Mouse (Mus musculus) embryonic fibroblast, embryonic 13.5 days (primary cell): ENCODE measurements at regions not wholly inside any gene's neighbourhood (a gene's known extent, or its start where the extent isn't known, plus 50 kb on each side); places are given as distances from the start of the nearest gene placed in this dataset.

Experiments
- H3K27ac ChIP-seq: 2 replicates; pipeline ENCODE4 v1.5.1; 2012; ENCODE audit warnings: low read length, control low read depth, inconsistent platforms; ENCODE audit not compliant: insufficient read depth
- H3K4me1 ChIP-seq: 2 replicates; pipeline ENCODE4 v1.6.1; 2011; ENCODE audit warnings: low read length; ENCODE audit not compliant: control insufficient read depth, insufficient read depth
- H3K4me3 ChIP-seq: 2 replicates; pipeline ENCODE4 v1.5.1; 2011; ENCODE audit warnings: mild to moderate bottlenecking, control low read depth, low read length; ENCODE audit not compliant: insufficient read depth
- CTCF ChIP-seq: IDR thresholded peaks from 2 replicates; pipeline ENCODE4 v1.5.1; 2011; ENCODE audit warnings: mild to moderate bottlenecking, control low read depth, low read length, moderate library complexity, borderline replicate concordance; ENCODE audit not compliant: insufficient read depth
- POLR2A ChIP-seq: IDR thresholded peaks from 2 replicates; pipeline ENCODE4 v1.6.1; 2011; ENCODE audit warnings: low read depth, mild to moderate bottlenecking, control low read depth, low read length, moderate library complexity

DNA sequence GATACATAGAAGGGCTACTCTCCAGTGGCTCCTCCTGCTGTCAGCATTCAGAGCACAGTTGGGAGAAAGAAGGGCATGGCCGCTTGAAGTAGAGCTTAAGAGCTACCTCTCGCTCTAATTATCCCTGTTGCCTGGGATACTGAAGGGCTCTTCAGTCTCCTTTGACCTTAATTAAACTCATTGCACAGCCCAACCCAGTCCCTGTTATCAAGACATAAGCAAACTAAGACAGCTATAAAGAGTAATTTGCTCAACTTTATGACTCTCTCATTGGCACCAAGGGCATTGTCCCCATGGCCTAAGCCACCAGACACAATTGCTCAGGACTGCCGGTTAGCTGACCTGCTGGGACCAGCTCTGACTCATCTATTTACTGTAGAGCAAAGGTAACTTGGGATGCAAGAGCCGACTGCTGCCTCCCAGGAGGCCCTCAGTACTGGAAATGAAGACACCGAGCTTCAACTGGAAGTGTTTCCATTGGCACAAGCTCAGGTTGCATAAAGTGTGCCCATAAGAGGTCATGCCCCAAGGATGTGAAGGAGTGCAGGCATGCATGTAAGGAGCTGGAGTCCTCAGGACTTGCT, 219.3 kb upstream of the Ccdc122 start:
- Histone ChIP-seq H3K4me1 (no peaks in the 10 kb centered on the region), H3K4me3 (no peak overlapping the region), H3K27ac (no peak overlapping the region)
- TF ChIP-seq CTCF (no peak), POLR2A (no peak)

DNA sequence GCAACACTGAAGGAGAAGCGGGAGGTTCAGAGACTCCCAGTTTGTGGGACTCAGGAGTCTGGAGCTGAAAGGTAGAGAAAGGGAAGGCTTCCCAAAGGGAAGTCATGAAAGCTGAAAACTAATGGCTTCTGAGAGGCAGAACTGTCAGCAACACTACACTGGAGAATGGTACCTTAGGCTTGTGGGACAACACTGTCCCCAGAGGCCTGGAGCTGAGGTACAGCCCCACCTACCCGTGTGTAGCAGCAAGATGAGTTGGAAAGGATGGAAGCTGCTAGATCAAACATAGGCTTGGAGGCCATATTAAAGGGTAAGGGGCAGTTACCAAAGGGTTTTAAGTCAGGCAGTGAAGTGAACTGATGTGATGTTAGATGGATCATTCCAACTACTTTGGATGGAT, 219.9 kb upstream of the Ccdc122 start:
- Histone ChIP-seq H3K4me1 (no peaks in the 10 kb centered on the region), H3K27ac (no peak overlapping the region), H3K4me3 (no peak overlapping the region)
- no peak for TF ChIP-seq POLR2A
- no peak for TF ChIP-seq CTCF

DNA sequence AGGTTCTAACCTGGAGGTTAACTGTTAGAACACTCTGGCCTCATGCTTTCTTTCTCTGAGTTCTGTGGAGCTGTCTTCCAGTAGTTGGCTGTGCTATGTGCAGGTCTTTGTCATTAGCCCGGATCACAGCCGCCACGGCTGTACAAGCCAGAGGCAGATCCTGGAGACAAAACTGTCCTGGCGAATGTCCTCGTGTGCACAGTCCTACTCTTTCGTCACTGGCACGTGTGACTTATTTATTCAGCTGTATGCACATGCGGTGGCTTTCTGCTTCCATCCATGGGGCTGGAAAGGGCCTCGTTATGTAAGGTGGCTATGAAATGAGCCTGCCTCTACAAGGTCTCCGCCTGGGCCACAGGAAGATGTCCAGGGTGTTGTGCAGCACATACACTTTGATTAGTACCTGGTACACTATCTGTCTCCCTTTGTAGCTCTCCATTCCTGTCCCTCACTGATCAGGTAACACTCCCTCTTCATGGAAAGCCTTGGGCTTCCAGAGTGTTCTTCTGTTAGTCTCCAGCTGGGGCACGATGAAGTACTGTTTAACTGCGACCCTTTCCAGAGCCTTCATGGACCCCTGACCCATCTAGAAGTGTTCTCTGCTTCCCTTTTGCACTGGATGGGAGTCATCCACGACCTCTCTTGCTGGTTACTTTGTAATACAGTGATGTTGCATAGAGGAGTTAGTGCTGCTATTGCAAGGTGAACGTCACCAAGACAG, 224.3 kb upstream of the Ccdc122 start:
- TF ChIP-seq POLR2A (no peak), CTCF (no peak)
- peaks cover 3% of the 10 kb centered on the region; the same call in 1 of the 2 replicates for H3K4me1 ChIP-seq
- no peak overlapping the region for H3K27ac ChIP-seq
- H3K4me3 ChIP-seq = no peak overlapping the region

DNA sequence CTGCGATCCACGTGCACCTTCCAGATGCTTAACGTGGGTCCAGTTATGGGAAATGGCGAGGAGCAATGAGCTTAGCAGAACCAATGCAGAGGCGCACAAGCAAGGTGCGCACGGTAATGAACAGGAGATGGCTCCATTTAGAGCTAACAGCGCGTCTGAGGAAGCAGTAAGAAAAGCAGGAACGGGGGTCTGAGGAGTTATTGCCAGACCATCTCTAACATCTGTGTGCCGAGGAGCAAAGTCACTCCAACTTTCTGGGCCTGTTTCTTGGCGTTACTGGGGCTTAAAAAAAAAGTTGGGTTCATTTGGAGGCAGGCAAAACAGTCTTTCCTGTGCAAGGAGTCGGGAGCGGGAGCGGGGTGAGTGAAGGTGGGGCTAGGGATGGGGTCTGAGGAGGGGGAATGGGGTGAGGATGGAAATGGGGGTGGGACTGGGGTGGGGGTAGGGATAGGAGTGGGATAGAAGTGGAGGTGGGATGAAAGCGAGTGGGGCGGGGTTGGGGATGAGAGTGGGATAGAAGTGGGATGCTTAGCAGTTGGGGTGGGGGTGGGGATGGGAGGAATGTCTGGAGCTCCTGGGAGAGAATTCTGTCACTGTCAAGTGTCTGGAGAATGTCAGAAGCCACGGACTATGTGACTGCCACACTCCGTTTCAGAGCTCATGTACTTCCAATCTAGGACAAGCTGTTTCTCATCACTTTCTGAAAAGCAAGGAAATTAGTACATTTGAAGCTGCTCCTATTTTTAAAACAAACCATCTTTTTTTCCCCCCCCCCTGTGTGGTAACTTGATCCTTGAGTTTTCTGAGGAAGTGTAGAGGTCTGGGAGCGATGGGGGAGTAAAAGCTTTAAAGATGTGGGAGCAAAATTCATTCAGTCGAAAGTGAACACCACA, 225.6 kb upstream of the Ccdc122 start:
- Histone ChIP-seq H3K4me3 (no peak overlapping the region), H3K4me1 (peaks cover 3% of the 10 kb centered on the region; the same call in 1 of the 2 replicates), H3K27ac (no peak overlapping the region)
- TF ChIP-seq POLR2A (no peak), CTCF (no peak)

- no peak for TF ChIP-seq POLR2A
- no peak for TF ChIP-seq CTCF
- H3K27ac ChIP-seq = no peak overlapping the region
- H3K4me3 ChIP-seq = no peak overlapping the region
- H3K4me1 ChIP-seq = peaks cover 3% of the 10 kb centered on the region; the same call in 1 of the 2 replicates
Measured at GRCm38 (mm10) chr14:76810041-76810440, 226.5 kb upstream of the Ccdc122 start.

DNA sequence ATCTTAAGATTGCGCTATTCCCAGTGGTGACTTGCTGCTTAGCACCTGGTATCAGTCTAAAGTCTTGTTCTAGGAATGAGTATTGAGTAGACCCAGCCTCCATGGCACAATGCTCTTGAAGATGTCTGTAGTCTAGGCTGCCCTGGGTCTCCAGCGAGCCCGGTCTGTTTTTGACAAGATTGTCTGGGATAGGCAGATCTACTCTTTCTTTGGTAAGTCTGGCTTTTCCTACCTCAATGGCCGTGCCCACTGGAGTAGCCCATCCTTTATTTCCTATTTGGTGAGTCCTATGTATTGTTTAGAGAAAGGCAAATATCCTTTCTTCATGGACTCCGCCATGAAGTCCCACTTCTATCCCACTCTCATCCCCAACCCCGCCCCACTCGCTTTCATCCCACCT, 227.2 kb upstream of the Ccdc122 start:
- H3K4me1 ChIP-seq = peaks cover 3% of the 10 kb centered on the region; the same call in 1 of the 2 replicates
- TF ChIP-seq POLR2A = no peak
- no peak for TF ChIP-seq CTCF
- no peak overlapping the region for H3K4me3 ChIP-seq
- H3K27ac ChIP-seq = no peak overlapping the region

- Histone ChIP-seq H3K4me3 (no peak overlapping the region), H3K27ac (no peak overlapping the region), H3K4me1 (no peaks in the 10 kb centered on the region)
- TF ChIP-seq POLR2A (no peak), CTCF (no peak)
Measured at GRCm38 (mm10) chr14:76805151-76805785, 231.3 kb upstream of the Ccdc122 start.

DNA sequence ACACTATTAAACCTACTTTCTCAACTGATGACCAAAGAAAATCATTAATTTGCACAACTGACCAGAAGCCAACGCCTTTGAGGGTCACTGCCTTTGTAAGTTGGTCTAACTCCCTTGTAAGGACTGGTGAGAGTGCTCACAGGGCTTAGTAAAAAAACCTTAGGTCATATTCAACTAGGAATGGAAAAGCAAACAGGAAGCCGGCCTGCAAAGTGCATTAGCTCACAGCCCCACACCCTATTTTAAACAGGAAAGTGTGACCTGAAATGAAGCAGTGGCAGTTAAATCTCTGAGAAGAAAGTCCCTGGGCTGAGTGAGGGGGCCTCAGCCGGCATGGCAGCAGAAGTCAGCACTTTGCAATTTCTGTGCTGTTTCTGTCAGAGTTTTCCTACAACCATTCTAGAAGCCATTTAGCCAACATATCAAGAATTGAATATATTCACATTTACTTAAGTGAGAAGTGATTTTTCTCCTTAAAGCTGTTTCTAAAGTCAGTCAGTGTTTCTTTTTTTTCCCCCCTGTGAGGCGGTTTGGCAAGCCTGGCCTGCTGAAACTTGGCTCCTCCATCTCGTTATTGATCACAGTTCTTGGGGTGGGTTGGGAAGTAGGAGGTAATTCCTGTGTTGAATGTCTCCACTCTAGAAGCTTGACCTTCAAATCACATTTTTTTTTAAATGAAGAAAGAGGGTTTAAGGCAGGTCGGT, 232.0 kb upstream of the Ccdc122 start:
- Histone ChIP-seq H3K4me1 (no peaks in the 10 kb centered on the region), H3K27ac (no peak overlapping the region), H3K4me3 (no peak overlapping the region)
- no peak for TF ChIP-seq CTCF
- TF ChIP-seq POLR2A = no peak

DNA sequence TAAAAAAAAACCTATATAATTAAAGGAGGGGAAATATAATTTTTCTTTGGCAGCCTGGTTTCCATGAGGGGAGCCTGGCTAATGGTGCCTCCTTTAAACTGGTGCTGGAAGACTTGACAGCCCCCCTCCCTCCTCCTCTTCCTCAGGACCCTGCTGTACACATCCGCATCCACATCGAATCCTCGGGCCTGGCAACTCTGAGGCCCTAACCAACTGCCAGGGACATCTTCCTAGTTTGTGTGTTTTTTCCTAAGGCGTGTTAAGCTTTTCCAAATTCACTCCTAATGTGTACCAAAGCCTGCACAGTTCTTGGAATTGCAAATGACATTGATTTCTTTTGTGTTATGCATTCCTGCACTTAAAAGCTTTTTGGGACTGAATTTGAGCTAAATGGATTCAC, 236.4 kb upstream of the Ccdc122 start:
- Histone ChIP-seq H3K4me1 (no peaks in the 10 kb centered on the region), H3K27ac (no peak overlapping the region), H3K4me3 (no peak overlapping the region)
- no peak for TF ChIP-seq POLR2A
- no peak for TF ChIP-seq CTCF

- TF ChIP-seq CTCF = no peak
- TF ChIP-seq POLR2A = no peak
- H3K27ac ChIP-seq = no peak overlapping the region
Measured at GRCm38 (mm10) chr14:76799741-76800140, 236.8 kb upstream of the Ccdc122 start.

More at GRCm38 (mm10) chr14:76799741-76800140, 236.8 kb upstream of the Ccdc122 start:
- Histone ChIP-seq H3K4me1 (no peaks in the 10 kb centered on the region), H3K4me3 (no peak overlapping the region)
